Mouse (Mus musculus) midbrain, embryonic 12.5 days (tissue): ENCODE data around the gene Gm43518. TPM values are rescaled to one million over a fixed set of nuclear protein-coding genes. Genes with fewer than 3 reads are reported as not detected.
A peak's percentile ranks its signal among the peaks of the same experiment; 100 is the strongest.

Experiments used
- ATAC-seq: fragments of 200-750 bp; cut with Nextera tagmentation; 2 replicates; pipeline ENCODE4 v1.8.0; 2017; ENCODE audit warnings: low read depth, moderate TSS enrichment, moderate library complexity; ENCODE audit not compliant: low FRiP score
- H3K27ac ChIP-seq: fragments of 300-500 bp; sonication (generic); replicated peaks from 2 replicates; pipeline ENCODE4 v1.5.1; 2016; ENCODE audit warnings: mild to moderate bottlenecking
- H3K27me3 ChIP-seq: fragments of 300-500 bp; sonication (generic); 2 replicates; pipeline ENCODE4 v1.6.1; 2016; ENCODE audit warnings: mild to moderate bottlenecking
- H3K36me3 ChIP-seq: fragments of 300-500 bp; sonication (generic); 2 replicates; pipeline ENCODE4 v1.6.1; 2016
- H3K4me1 ChIP-seq: fragments of 300-500 bp; sonication (generic); 2 replicates; pipeline ENCODE4 v1.6.1; 2016
- H3K4me2 ChIP-seq: fragments of 300-500 bp; sonication (generic); replicated peaks from 2 replicates; pipeline ENCODE4 v1.6.1; 2016; ENCODE audit warnings: mild to moderate bottlenecking, moderate library complexity
- H3K4me3 ChIP-seq: fragments of 300-500 bp; sonication (generic); 2 replicates; pipeline ENCODE4 v1.5.1; 2016; ENCODE audit warnings: mild to moderate bottlenecking
- H3K9ac ChIP-seq: fragments of 300-500 bp; sonication (generic); replicated peaks from 2 replicates; pipeline ENCODE4 v1.6.1; 2016; ENCODE audit warnings: mild to moderate bottlenecking, moderate library complexity
- H3K9me3 ChIP-seq: fragments of 300-500 bp; sonication (generic); 2 replicates; pipeline ENCODE4 v1.6.1; 2016; ENCODE audit warnings: mild to moderate bottlenecking
- WGBS: fragments of 180-500 bp; shearing (Covaris S2); methylation state at CpG from one replicate; pipeline ENCODE4 v1.1.7; 2016; 5-methylcytosine and 5-hydroxymethylcytosine counted together
- polyA plus RNA-seq: library from polyadenylated mRNA; unstranded; fragments of >200 nt; fragmentation: Nextera tagmentation; extraction: Ambion mirVana; gene quantifications from 2 replicates; pipeline ENCODE4 v1.2.1, GENCODE M21; 2016

Gm43518 gene
- polyA plus RNA-seq, 1 experiment from 2014 or later = 3.4 TPM

DNA sequence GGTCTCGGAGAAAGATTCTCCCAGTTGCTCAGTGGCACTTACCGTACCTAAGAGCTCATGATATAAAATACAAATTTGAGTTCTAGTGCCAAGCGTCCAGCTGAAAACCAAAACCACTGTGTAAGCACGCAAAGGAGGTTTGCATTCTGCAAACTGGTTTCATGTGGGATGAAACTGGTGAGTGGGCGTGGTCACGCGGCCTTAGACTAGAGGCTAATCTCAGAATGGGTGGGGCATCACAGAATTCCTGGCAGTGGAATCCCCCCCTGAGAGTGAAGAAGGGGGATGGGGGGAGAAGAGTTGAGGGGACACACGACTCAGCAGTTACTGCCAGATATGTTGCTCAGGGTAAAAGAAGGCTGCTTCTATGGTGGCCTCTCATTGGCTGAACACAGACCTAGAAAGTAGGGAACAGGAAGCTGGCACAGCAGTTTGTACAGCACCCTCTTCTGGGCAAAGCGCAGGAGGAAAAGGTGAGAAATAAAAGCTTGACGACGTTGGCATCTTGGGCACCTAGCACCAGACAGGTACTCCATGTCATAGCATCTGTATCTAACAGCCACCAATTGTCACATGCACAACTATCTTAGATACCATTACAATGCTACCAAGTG is 23.1 kb upstream of the Gm43518 start:
- WGBS = 75% methylated on average over 11 of the region's 11 CpGs
- no peaks in the 10 kb centered on the region for H3K27me3 ChIP-seq
- peaks cover 16% of the 10 kb centered on the region for H3K4me1 ChIP-seq
- no peak overlapping the region for H3K4me2 ChIP-seq
- H3K4me3 ChIP-seq = no peak overlapping the region
- no peak overlapping the region for H3K27ac ChIP-seq
- no peak for ATAC-seq
- H3K9me3 ChIP-seq = no peaks in the 10 kb centered on the region
- peaks cover 9% of the 10 kb centered on the region for H3K36me3 ChIP-seq
- no peak overlapping the region for H3K9ac ChIP-seq

DNA sequence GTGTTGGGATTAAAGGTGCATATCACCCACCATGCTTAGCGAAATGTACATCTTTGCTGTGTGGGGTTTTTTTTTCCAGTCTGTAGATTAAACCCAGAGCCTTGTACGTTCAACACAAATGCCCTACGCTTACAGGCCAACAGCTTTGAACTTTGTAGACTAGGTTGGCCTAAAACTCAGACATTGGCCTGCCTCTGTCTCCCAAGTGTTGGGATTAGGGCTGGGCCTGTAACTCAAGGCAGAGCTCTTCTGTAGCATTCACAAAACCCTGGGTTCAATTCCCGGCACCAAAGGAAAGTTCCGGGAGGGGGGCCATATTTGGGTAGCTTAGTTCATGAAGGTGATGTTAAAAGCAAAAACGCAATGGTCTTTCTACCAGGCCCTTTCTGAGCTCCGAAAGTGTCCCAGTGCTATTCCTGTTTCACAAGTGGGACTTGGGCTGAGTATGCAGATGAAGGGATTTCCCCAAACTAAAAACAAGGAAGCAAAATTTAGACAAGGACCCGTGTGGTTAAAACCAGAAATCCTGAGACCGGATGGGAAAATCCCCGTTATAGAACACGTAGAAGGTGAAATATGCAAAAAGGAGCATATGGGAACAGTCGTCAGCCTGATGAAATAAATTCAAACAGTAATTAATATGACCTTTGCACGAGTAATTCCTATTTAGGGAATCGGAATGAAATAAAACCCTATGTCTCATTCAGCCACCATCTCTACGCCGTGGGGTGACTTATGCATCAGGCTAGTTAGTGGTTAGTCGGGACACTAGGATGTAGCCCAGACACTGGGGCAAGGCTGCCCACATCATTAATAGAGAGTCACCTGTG is 20.9 kb upstream of the Gm43518 start:
- no peak overlapping the region for H3K27ac ChIP-seq
- H3K27me3 ChIP-seq = no peaks in the 10 kb centered on the region
- H3K4me2 ChIP-seq = peak overlapping the region; percentile 44
- no peak; the same call in 1 of the 2 replicates for ATAC-seq
- H3K9me3 ChIP-seq = no peaks in the 10 kb centered on the region
- peaks cover 16% of the 10 kb centered on the region for H3K4me1 ChIP-seq
- H3K4me3 ChIP-seq = peak overlapping the region; percentile 98
- H3K36me3 ChIP-seq = peaks cover 29% of the 10 kb centered on the region
- 73% methylated on average over 17 of the region's 17 CpGs for WGBS
- H3K9ac ChIP-seq = no peak overlapping the region; the same call in 1 of the 2 replicates

DNA sequence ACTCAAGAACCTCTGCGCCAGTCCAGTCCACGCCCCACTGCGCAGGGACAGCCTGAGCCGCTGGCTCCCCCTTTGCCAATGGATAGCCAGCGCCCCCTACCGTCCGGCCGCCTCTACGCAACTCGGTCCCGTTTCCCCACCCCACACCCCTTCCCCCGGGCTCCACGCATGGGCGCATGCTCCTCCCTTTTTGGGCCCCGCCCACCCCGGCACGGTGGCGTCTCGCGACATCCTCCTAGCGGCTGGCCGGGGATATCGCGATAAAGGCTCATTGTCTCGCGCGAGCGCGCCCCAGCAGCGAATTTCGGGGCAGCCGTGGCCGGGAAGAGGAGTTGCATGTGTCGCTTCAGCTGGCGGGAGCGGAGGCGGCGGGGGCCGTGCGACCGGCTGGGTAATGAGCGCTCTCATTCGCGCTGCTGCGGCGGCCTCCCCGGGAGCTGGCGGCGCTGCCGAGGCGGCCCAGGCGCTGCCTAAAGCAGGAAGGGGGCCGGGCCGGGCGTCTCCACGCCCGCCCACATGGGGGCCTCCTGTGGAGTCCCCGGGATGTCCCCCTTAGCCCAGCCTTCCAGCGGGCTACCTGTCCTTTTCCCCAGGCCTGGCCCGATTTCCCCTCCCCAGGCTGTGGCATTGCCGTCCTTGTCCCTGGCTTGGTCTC is 20.1 kb upstream of the Gm43518 start, which contains the start of gene Denr:
TSS of gene Denr (plus strand) at position 200 of the 655 bp plus-strand sequence.
- H3K4me2 ChIP-seq = peak within 1 kb of the TSS; percentile 96
- no peaks in the 10 kb centered on the region for H3K27me3 ChIP-seq
- no peaks in the 10 kb centered on the region for H3K9me3 ChIP-seq
- ATAC-seq = peak; percentile 97
- H3K27ac ChIP-seq = peak within 1 kb of the TSS; percentile 84
- H3K4me1 ChIP-seq = peaks cover 16% of the 10 kb centered on the region
- H3K36me3 ChIP-seq = peaks cover 30% of the 10 kb centered on the region
- peak within 1 kb of the TSS; percentile 99 for H3K9ac ChIP-seq
- WGBS = under 1% methylated on average over 61 of the region's 61 CpGs
- peak within 1 kb of the TSS; percentile 98 for H3K4me3 ChIP-seq

DNA sequence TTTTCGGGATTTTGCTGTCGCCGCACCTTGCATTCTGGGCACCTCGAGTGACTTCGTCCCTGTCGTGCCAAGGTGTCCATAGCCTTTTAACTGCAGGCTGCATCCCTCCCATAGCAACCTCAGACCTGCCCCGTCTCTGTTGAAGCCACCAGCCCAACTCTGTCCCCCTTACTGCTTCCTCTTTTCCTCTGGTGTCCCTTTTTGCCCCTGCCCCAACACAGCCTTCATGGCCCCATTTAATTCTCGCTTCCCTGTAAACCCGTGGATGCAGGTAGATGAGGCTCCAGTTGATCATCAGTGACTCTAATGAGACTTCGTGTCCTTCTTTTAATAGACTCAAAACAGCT is 19.6 kb upstream of the Gm43518 start:
- peak overlapping the region; percentile 99 for H3K9ac ChIP-seq
- H3K9me3 ChIP-seq = no peaks in the 10 kb centered on the region
- 6% methylated on average over 10 of the region's 10 CpGs for WGBS
- ATAC-seq = peak; percentile 7; the same call in 1 of the 2 replicates
- peaks cover 16% of the 10 kb centered on the region for H3K4me1 ChIP-seq
- peak overlapping the region; percentile 98 for H3K4me3 ChIP-seq
- H3K4me2 ChIP-seq = peak overlapping the region; percentile 96
- no peaks in the 10 kb centered on the region for H3K27me3 ChIP-seq
- peak overlapping the region; percentile 84 for H3K27ac ChIP-seq
- H3K36me3 ChIP-seq = peaks cover 35% of the 10 kb centered on the region

DNA sequence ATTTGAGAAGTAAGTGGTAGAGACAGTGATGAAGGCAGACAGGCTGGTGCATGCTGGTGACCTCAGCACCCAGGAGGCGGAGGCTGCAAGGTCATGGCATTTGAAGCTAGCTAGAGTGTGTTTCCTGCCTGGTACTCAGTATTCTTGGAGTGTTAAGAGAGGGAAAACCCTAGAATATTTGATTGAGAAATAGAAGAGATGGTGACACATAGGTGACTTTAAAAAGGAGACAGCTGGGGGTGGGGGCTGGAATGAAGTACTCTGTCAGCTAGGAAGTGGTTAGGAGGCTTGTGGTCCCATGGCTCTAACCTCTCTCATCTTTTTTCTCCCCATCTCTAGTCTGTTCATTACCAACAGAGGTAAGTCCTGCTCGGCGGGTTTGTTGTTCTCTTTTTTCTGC is 12.4 kb upstream of the Gm43518 start:
- Histone ChIP-seq H3K9ac (no peak overlapping the region), H3K27me3 (no peaks in the 10 kb centered on the region), H3K4me2 (no peak overlapping the region), H3K36me3 (peaks cover 64% of the 10 kb centered on the region), H3K4me1 (no peaks in the 10 kb centered on the region), H3K27ac (no peak overlapping the region), H3K4me3 (no peak overlapping the region), H3K9me3 (no peaks in the 10 kb centered on the region)
- 95% methylated on average over 3 of the region's 3 CpGs for WGBS
- no peak for ATAC-seq

DNA sequence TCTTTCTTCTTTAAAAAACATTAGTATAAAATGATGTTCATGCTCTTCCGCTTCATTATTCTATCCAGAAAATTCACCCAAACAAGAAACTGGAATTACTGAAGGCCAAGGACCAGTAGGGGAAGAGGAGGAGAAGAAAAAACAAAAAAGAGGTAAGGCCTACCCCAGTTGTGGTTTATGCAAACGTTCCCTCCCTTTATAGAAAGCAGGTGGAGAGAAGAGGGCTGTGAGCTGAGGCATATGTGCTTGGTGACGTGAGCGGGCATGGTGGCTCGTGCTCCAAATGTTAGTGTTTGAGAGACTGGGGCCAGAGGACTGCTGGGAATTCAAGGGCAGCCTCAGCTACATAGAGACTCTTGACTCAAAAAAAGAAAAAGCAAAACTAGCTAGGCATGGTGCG is 5.1 kb upstream of the Gm43518 start:
- Histone ChIP-seq H3K36me3 (peaks cover 88% of the 10 kb centered on the region), H3K9ac (no peak overlapping the region), H3K4me1 (no peaks in the 10 kb centered on the region), H3K4me2 (no peak overlapping the region), H3K4me3 (no peak overlapping the region), H3K27me3 (no peaks in the 10 kb centered on the region), H3K9me3 (no peaks in the 10 kb centered on the region), H3K27ac (no peak overlapping the region)
- ATAC-seq = no peak
- 95% methylated on average over 6 of the region's 6 CpGs for WGBS

DNA sequence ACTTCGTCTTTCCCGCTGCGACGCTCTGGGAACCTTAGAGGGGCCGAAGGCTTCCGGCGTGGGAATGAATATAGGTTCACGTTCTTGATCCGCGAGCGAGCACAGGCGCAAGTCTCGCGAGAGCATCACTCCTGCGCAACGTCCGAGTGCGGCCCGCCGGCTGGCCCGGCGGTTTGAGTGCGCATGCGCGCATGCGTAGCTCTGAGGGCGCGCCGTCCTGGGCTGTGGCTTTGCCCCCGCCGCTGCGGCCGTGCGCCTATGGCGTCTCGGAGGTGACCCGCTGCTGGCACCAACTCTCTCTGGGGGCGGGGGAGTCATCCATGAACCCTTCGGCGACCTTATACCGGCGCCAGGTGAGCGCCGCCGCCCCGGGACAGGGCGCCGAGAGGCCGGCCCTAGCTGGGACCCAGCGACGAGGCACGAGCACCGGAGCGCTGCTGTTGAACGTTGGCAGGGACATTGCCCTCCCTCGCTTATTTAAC is 3.3 kb downstream of the Gm43518 start, which contains the start of gene Ccdc62:
TSS of gene Ccdc62 (plus strand) at position 172 of the 482 bp plus-strand sequence.
- Histone ChIP-seq H3K36me3 (peaks cover 32% of the 10 kb centered on the region), H3K27me3 (peaks cover 2% of the 10 kb centered on the region; the same call in 1 of the 2 replicates), H3K4me1 (peaks cover 4% of the 10 kb centered on the region), H3K9me3 (no peaks in the 10 kb centered on the region), H3K9ac (peak within 1 kb of the TSS; percentile 94), H3K4me2 (peak within 1 kb of the TSS; percentile 78), H3K27ac (peak within 1 kb of the TSS; percentile 88), H3K4me3 (peak within 1 kb of the TSS; percentile 83)
- ATAC-seq = peak; percentile 95
- WGBS = under 1% methylated on average over 56 of the region's 56 CpGs

DNA sequence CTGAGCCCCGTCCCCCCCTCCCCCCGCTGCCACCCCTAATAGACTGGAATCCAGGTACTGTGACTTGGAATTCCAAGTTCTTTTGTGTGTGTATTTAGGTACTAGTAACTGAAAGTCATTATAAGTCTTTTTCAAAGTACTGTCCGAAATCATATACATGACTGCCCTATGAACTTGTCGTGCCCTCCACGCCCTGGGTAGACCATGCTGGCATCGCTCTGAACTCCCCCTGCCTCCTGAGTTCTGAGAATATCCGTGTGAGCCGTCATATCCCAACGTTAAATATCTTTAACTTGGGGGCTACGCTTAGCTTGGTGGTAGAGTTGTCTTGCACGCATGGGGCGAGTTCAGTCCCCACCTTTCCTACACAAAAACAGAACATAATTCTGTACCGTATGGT is 3.9 kb downstream of the Gm43518 start:
- Histone ChIP-seq H3K4me1 (peaks cover 4% of the 10 kb centered on the region), H3K27me3 (peaks cover 2% of the 10 kb centered on the region; the same call in 1 of the 2 replicates), H3K4me3 (peak overlapping the region; percentile 83), H3K4me2 (peak overlapping the region; percentile 78), H3K9me3 (no peaks in the 10 kb centered on the region), H3K36me3 (peaks cover 26% of the 10 kb centered on the region), H3K9ac (peak overlapping the region; percentile 94), H3K27ac (peak overlapping the region; percentile 88; the same call in 1 of the 2 replicates)
- ATAC-seq = no peak
- WGBS = 56% methylated on average over 13 of the region's 13 CpGs

DNA sequence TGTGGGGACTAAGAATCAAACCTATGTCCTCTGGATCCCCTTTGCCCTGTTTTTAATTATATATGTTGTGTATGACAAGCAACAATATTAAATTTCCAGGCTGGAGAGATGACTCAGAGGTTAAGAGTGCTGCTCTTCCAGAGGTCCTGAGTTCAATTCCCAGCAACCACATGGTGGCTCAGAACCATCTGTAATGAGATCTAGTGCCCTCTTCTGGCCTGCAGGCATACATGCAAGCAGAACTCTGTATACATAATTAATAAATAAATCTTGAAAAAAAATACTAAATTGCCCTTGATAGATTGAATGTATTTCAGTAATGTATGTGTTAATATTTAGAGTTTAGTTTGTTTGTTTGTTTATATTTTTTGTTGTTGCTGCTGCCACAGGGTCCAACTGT is 5.7 kb downstream of the Gm43518 start:
- H3K4me2 ChIP-seq = no peak overlapping the region
- peaks cover 4% of the 10 kb centered on the region for H3K4me1 ChIP-seq
- peaks cover 2% of the 10 kb centered on the region; the same call in 1 of the 2 replicates for H3K27me3 ChIP-seq
- no peak for ATAC-seq
- H3K36me3 ChIP-seq = peaks cover 9% of the 10 kb centered on the region
- no peak overlapping the region for H3K9ac ChIP-seq
- H3K27ac ChIP-seq = no peak overlapping the region
- no peak overlapping the region for H3K4me3 ChIP-seq
- no peaks in the 10 kb centered on the region for H3K9me3 ChIP-seq

DNA sequence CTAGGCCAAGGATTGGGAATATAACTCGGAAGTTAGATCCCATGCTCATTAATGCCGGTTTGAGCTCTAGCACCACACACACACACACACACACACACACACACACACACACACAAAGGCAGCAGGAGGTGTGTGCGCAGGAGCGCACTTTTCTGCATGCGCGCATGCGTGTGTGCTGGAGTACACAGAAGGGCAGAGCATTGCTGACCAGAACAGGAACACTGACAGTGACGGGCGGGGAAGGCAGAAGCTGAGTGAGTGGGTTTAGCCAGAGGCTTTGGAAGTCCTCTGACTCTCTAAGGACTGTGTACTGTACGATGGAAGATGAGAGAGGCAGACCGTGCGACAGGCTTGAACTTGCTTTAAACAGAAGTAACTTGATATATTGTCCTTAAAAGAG is 6.3 kb downstream of the Gm43518 start:
- H3K4me2 ChIP-seq = no peak overlapping the region
- H3K4me3 ChIP-seq = no peak overlapping the region
- peaks cover 2% of the 10 kb centered on the region; the same call in 1 of the 2 replicates for H3K27me3 ChIP-seq
- H3K9ac ChIP-seq = no peak overlapping the region
- no peak overlapping the region for H3K27ac ChIP-seq
- WGBS = 93% methylated on average over 12 of the region's 12 CpGs
- peaks cover 4% of the 10 kb centered on the region; the same call in 1 of the 2 replicates for H3K36me3 ChIP-seq
- ATAC-seq = no peak
- peaks cover 4% of the 10 kb centered on the region for H3K4me1 ChIP-seq
- H3K9me3 ChIP-seq = no peaks in the 10 kb centered on the region

DNA sequence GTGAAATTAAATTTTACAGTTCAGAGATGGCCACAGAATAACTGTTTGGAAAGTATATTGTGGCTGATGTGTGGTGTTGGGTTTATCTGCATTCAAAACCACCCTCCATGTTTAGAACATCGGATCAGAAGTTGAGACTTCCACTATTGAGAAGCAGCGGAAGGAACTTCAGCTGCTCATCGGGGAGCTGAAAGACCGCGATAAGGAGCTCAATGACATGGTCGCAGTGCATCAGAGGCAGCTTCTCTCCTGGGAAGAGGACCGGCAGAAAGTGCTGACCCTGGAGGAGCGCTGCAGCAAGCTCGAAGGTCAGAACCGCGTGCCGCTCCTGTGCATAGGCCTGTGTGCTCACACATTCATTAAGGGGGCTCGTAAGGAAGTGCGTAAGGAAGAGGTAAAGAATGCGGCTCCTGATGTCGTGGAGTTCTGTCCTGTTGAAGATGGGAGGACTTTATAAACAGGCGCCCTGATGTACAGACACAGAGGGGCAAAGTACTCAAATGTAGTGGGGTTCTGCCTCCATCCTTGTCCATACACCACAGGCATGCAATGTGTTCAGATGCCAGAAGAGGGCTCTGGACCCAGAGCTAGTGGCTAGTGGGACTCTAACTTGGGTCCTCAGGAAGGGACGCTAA is 6.9 kb downstream of the Gm43518 start:
- Histone ChIP-seq H3K9ac (no peak overlapping the region), H3K36me3 (no peaks in the 10 kb centered on the region), H3K4me3 (no peak overlapping the region), H3K4me1 (peaks cover 4% of the 10 kb centered on the region), H3K27me3 (peaks cover 2% of the 10 kb centered on the region; the same call in 1 of the 2 replicates), H3K4me2 (no peak overlapping the region), H3K27ac (no peak overlapping the region), H3K9me3 (no peaks in the 10 kb centered on the region)
- ATAC-seq = no peak
- 35% methylated on average over 18 of the region's 18 CpGs for WGBS
